Mouse (Mus musculus) right cerebral cortex, postnatal 10 days (tissue): ENCODE measurements around the gene Gm10447.
"Not testable (repeated sequence)": the region's sequence is repeated elsewhere in the genome, so short reads cannot be mapped to it uniquely, and the experiment has no call there.

ENCODE experiments used
- DNase-seq, 2 experiments: peaks; one replicate each; pipeline ENCODE4 v3.0.0; 2021; ENCODE audit warnings: low spot score in 2 of 2

Gene Gm10447

GRCm38 (mm10) chr11:53443861-53444260 is 13.0 kb downstream of the Gm10447 start:
- DNase-seq: no peak

DNA sequence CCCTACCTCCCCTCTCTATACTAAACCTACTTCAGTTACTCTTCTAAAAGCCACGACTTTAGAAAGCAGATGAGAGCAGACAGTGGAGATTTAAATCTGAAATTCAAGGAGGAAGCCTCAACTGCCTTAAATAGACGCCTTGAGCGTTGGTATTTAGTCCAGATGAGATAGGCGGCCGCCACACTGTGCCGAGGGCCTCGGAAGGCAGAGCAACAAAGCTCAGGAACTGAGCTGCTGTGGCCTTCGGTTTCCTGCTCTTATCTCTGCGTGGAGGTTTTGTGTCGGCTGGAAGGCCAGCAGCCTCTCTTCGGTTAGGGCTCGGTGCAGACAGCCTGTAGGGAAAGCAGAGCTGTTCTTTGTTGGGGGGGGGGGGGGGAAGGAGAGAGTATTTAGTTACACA is 15.0 kb downstream of the Gm10447 start:
- DNase-seq: no peak

DNA sequence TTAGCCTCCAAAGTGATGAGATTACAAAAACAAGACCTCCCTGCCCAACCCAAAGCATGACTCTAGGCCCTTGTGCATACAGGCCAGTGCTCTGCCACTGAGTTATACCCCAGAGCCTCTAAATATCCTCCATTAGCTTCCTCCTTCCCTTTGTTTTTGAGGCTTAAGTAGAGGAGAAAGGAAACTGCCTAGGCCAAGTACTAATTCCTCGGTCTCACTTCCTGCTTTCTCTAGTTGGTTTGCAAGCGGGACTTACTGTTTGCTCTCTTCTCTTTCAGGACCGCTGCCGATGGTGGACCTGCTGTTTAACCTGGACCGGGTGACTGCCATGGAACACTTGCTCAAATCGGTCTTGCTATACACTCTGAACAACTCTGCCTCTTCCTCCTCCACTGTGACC is 20.6 kb downstream of the Gm10447 start:
- no peak for DNase-seq

- DNase-seq: no peak
Observed at GRCm38 (mm10) chr11:53435504-53435903, 21.4 kb downstream of the Gm10447 start.

GRCm38 (mm10) chr11:53433057-53433456 is 23.9 kb downstream of the Gm10447 start:
- no peak for DNase-seq

DNA sequence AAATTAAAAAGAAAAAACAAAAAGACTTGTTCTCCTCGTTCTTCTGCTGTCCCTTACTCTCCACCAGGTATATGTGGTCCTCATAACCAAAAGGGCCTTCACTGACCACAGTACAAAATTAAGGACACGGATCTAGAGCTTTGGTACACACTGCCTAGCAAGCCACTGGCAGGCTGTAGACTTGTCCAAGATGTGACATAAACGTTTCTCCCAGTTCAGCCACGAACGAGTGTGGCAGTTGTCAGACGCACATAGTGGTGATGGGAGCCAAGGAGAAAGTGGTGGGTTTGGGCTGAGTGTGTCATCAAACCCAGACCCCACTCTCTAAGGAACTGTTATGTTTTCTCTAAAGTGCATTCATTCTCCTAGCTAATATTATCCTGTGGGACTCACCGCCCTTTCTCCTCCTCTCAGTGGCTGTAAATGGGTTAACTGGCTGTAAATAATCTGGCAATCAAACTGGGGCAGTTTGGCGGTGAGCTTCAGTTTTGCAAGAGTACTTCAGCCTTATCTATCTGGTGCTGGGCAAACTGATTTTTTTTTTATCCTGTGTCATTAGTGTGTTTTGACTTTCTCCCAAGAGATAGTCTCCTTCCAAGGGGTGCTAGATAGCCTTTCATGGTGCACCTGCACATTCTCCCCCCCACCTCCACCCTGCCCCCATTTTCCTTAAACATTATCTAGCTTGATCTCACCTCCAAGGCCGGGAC is 25.4 kb downstream of the Gm10447 start:
- no peak for DNase-seq

DNA sequence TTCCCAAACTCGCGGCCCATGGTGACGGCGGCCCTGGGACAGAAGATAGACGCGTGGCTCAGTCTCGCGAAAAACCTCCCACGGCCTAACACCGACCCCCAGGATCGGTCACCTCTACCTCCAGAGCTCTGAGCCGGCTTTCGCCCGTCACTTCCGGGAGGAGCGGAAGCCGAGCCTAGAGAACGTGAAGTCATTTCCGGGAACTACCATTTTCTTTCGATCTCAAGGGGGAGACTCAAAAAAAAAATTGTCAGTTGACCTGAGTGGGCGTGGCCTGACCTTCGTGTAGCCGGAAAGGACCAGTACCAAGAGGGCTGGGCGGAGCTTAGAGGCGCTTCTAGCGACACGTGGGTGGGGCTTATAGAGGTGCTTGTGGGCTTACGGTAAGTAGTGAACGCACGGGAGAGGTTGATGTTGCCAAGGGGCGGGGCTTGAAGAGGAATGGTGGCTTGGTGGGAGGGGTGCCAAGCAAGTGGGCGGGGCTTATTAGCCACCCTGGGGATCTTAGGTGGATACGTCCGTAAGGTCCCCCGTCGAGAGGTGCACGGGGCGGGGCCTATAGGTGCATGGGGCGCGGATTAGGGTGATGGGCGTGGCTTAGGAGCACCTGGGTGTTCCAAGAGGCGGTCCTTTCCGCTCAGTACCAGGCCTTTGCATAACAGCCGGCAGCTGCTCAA is 26.1 kb downstream of the Gm10447 start, which contains the start of the genes Uqcrq and Gdf9:
TSS of gene Uqcrq (minus strand) at position 162 of the 677 bp plus-strand sequence.
TSS of gene Gdf9 (plus strand) at position 354 of the 677 bp plus-strand sequence.
- peak; percentile 99 to 100 for DNase-seq

- DNase-seq: no peak
Observed at GRCm38 (mm10) chr11:53430300-53430669, 26.6 kb downstream of the Gm10447 start.

DNA sequence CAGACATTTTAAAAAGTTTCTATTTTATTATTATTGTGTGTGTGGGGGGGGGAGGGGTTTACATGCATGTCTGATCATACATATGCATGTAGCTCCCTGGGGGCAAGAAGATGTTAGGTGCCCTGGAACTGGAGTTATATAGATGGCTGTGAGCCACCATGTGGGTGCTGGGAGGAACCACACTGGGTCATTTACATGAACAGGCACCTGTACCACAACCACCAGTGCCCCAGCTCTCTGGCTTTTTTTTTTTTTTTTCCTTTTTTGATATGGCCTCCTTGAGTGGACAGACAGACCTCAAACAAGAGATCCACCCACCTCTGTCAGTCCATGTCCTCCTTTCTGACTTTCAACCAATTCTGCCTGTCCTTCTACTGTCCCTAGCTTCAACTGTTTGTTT is 27.7 kb downstream of the Gm10447 start:
- DNase-seq: no peak

DNA sequence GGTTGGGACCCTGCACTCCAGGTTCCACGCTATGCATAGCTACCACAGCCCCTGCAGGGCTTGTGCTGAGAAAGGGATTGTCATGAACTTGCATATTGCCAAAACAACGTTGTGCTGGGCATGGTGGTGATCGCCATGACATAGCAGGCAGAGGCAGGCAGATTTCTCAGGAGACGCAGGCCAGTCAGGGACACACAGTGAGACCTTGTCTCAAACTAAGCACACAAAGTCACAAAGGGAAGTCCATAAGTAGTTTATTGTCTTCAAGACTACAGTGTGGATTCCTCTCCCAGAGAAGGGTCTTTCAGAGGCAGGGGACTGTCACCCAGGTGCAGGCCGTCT is 28.2 kb downstream of the Gm10447 start:
- no peak for DNase-seq

DNA sequence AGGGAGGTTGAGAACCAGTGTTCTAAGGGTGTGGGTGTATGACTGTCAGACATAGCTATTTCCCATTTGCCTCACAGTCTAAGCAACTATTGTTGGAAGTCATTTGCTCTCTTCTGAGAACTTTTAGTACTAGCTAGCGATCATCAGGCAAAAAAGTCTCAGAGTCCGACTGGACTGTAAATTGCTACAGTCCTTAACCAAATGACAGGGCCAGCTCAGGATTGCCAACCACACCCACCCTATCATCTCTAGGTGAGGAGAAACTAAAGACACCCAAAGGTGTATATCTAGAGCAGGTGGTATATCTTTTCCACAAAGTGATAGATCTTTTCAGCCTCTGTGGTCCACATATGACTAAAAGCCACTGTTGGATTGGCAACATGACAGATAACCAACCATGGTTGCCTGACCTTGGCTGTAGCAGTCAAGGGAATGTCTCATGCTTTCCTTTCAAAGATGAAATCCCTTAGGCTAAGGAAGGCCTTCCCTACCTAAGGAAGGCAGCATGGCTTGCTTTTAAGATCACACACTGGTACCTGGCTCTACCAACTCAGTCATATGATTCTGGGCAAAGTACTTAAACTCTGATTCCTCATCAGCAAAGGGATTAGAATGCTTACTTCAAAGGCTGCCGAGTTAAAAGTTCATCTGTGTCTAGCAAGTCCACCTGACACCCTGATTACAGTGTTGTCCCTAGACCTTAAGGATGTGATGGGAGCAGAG is 28.8 kb downstream of the Gm10447 start:
- no peak for DNase-seq

- DNase-seq: not testable (repeated sequence)
Observed at GRCm38 (mm10) chr11:53426914-53427313, 30.0 kb downstream of the Gm10447 start.

DNA sequence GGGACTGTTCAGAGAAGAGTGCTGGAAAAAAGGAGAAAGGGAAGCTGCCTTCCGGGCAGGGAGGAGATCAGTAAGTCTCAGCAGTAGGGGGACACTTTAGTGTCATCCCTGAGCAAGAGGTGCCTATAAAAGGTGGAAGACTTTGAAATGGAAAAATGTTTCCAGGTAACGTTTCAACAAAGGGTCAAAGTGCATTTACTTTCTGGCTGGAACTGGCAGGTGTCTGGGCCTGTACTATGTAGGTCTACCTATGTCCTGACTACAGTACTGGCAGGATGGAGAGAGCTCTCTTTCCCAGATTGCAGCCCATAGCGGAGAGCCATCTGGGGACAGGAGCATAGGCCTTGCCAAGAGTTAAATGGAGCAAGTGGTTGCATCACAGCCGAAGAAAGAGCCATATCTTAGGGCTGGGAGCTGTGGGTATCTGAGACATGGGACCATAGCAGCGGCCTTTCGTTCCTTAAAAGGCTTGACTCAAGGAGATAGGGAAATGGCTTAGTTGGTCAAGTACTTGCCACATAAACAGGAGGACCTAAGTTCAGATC is 31.1 kb downstream of the Gm10447 start:
- DNase-seq: no peak

DNA sequence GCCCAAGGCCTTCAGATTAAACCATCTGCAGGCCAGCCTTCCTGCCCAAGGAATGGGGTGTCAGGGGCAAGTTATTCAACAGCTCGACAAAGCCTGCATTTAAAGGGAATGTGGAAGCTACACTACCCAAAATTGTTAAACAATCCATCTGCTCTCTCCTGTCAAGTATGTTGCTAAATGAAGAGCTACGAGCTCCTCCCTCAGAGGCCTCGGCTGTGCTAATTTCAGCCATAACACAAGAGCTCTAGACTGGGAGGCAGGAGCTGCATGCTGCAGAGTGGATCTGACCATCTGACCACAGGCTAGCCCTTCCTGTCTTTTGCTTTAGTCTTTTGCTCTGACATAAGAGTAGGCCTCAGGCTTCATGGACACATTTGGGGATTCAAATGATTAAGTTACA is 31.7 kb downstream of the Gm10447 start:
- DNase-seq: no peak

DNA sequence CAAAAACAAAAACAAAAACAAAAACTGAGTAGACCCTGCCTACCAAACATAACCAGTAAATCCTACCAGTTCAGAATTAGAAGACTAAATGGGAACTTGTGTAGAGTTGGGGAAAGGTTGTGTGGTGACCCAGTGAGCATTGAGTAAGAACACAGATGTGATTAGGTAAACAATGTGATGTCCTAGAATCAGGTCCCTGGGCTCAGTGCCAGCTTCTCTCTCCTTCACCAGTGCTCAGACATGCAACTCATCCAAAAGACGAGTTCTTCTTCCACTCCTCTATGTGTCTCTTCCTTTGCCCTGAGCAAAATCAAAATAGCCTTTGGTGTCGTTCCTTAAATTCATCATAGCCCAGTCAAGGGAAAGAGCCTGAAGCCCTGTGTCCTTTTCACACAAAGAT is 32.1 kb downstream of the Gm10447 start:
- DNase-seq: peak; percentile 58 to 70

DNA sequence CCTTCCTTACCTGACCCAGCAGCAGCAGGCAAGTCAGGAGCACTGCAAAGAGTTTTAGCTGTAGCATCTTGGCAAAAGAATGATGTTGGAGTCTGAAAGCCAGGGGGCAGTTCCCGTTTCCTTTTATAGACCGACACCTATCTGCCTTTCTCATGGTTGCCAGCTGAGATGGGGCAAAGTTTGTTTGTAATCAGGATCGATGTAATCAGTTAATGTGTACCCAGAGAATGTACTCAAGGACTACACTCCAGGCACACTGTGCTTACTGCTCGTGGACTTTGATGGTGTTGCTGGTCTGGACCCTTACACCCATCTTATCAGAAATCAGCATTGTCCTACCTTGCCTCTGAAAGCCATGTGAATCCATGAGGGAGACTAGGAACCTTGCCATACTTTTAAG is 33.9 kb downstream of the Gm10447 start, which contains the start of gene Leap2:
TSS of gene Leap2 (minus strand) at position 135 of the 400 bp plus-strand sequence.
- DNase-seq: no peak

DNA sequence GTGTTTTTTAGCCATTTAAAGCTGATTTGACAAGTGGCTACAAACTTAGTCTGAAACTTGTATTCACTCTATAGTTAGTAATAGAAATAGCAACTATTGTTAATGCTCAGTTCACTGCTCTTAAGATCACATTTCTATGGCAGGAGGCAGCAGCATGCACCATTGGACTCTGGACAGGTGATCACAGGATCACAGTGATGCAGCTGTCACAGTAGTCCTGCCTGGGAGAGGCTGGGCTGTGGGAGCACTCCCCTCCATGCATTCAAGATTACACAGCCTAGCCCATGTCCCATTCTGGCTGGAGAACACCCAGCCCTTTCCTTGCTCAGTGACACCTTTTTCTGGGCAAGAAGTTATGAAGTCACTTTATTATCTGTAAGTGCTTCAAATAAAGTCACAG is 38.9 kb downstream of the Gm10447 start:
- DNase-seq: no peak

DNA sequence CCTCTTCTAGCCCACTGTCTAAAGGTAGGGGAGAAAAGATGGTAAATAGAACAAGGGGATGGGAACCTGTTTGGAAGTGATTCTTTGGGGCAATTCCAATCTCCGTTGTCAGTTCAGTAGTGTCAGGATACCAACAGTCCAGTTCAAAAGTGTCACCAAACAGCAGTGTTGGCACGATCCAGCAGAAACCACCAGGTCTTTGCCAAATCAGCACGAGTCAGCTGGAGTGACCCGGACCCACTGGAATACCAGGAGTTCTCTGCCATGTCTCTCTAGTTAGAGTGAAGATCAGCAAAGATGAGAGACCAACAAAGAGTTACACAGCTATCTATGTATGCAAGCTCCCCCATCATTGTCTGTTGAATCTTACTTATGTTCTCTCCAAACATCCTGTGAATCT is 43.0 kb downstream of the Gm10447 start:
- no peak for DNase-seq

DNA sequence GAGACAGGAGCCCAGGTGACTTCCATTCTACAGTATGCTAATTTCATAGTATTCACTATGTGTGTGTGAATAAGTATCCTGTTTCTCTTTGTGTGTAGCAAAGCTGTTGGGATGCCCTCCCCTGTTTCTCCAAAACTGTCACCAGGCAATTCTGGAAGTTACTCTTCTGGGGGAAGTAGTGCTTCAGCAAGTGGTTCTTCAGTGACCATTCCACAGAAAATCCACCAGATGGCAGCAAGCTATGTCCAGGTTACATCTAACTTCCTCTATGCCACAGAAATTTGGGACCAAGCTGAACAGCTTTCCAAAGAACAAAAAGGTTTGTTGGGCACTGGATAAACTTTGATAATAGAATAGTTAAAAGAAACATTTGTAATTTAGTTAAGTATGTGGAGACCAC is 45.2 kb downstream of the Gm10447 start:
- DNase-seq: no peak
